Mouse (Mus musculus) spleen, adult 2 months (tissue): ENCODE data around the gene Pspc1.

Source experiments
- CTCF ChIP-seq: fragments of 200-500 bp; IDR thresholded peaks from 2 replicates; pipeline ENCODE4 v1.5.1; 2011; ENCODE audit warnings: mild to moderate bottlenecking, inconsistent platforms; ENCODE audit not compliant: insufficient read depth, insufficient read length, insufficient replicate concordance; ENCODE audit errors: extremely low read depth
- POLR2A ChIP-seq: fragments of 200-500 bp; IDR thresholded peaks from 2 replicates; pipeline ENCODE4 v1.6.1; 2011; ENCODE audit warnings: low read depth, low read length, inconsistent platforms

DNA sequence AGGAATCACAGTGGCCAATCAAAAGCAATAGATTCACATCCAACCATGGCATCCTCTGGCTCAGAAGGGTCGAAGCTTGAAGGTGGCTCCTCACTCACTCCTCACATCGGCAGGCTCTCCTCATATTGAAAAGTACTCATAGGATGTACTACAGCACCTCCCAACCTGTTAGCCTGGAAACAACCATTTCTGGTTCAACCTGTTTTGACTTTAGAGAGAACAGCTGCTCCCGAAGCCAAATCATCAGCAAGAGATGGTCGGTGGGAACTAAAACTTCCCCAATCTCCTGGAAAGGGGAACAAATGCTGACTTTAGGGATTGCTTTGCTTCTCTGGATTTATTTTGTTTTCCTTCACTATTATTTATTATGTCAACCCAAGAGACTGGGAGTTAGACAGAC is 39.0 kb upstream of the Pspc1 start:
- TF ChIP-seq CTCF (no peak), POLR2A (no peak)
